Mouse (Mus musculus): ENCODE data around the gene Gm49368. TPM values are rescaled to one million over a fixed set of nuclear protein-coding genes. Genes with fewer than 3 reads are reported as not detected.

The Gm49368 gene
- total RNA-seq, 2 experiments from 2014 or later: 0.08 TPM; not detected in 1

GRCm38 (mm10) chr7:128050739-128051138, 11.7 kb upstream of the Gm49368 start:
- intact Hi-C loops (cut with DNase I): no loop called here
- no peak for DNase-seq (ENCODE audit: low spot score in 2 of 2)

DNA sequence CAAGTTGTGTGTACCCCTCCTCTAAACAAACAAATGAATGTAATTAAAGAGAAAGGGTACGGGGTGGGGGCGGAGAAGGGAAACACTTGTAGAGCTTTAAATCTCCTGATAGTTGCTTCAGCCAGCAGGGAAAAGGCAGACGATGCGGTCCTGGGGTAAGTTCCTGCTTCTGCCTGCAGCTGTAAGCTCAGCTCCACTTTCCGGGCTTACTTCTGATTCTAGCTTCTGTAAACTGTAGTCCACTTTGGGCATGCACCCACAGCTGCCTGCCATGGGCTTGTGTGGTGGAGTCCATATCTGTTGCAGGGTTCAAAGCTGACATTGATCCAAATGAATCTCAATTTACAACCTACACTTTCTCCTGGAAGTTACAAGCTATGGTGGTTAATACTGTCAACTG, 9.4 kb upstream of the Gm49368 start:
- peak; percentile 17 to 19 for DNase-seq (ENCODE audit: low spot score in 2 of 2)
- intact Hi-C loops (cut with DNase I): no loop called here

GRCm38 (mm10) chr7:128056917-128057444, 5.5 kb upstream of the Gm49368 start:
- intact Hi-C loops (cut with DNase I): no loop called here
- DNase-seq (ENCODE audit: low spot score in 2 of 2): no peak

DNA sequence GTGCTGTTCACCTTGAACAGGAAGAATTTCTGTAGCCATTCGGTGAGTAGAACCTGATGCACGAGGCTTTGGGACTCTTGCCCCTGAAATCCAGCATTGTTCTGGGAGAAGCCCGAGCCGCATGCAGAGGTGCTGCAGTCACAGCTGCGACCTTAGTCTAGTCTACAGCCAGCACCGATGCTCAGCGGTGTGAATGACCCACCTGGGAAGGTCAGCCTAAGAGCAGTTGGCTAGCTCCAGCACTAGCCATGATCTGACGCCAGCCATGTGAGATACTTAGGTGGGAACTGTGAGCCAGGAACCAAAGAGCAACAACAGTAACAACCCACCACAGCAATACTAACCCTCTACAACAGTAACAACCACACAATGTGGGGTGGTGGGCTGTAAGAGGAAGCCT, 4.6 kb upstream of the Gm49368 start:
- DNase-seq (ENCODE audit: low spot score in 2 of 2): no peak
- intact Hi-C loops (cut with DNase I): no loop called here

- intact Hi-C loops (cut with DNase I): no loop called here
- no peak for DNase-seq (ENCODE audit: low spot score in 2 of 2)
Observed at GRCm38 (mm10) chr7:128058576-128058975, 3.9 kb upstream of the Gm49368 start.

DNA sequence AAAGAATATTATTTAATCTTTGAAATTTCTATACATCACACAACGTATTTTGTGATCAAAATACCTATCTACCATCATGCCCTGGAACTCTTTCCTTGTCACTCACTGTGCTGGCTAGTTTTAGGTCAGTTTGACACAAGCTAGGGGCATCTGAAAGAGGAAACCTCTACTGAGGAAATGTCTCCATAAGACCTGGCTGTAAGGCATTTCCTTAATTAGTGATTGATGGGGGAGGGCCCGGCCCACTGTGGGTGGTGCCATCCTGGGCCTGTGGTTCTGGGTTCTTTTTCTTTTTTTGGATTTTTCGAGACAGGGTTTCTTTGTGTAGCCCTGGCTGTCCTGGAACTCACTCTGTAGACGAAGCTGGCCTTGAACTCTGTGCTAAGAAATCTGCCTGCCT, 3.4 kb upstream of the Gm49368 start:
- intact Hi-C loops (cut with DNase I): no loop called here
- DNase-seq (ENCODE audit: low spot score in 2 of 2): no peak

DNA sequence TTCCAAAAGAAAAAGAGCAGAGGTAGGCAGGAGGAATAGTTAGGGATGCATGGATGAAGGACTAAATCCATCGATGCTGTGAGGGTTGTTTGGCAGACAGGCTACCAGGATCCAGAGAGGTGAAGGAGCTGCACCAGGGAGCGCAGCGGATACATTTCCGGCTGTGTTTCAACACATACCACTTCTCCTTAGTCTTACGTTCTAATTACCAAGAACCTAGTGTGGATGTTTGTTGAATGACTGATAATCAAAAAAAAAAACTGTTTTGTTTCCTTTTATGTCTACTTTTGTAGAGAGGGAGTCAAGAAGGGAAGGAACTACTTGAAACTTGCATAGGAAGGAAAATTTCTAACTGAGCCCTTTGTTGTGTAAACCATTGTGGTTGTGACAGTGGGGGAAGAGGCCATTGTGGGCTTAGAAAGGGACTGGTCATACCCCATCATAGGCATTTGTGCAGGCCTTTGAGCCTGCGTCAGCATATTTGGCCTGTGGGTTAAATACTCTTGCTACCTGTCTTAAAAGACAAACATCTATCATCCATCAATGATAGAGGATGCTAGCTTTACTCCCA, 813 bp downstream of the Gm49368 start:
- intact Hi-C loops (cut with DNase I): no loop called here
- no peak for DNase-seq (ENCODE audit: low spot score in 2 of 2)

DNA sequence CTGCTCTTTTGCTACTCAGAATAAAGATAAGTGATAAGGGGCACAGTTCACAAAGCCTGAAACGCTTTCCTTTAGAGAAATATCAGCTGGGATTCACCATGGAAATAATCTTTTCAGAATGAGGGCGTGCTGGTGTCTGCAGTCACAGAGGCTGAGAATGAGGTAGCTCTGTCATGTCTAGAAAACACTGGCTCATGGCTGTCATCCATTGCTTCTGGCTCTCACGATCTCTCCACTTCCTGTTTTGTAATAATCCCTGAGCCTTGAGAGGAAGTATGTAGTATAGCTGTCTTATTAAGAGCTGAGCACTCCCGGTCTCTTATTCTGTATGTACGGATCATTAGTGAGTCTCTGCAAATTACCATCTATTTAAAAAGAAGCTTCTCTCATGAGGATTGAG, 3.1 kb downstream of the Gm49368 start:
- intact Hi-C loops (cut with DNase I): no loop called here

GRCm38 (mm10) chr7:128067847-128068246, 5.4 kb downstream of the Gm49368 start:
- intact Hi-C loops (cut with DNase I): no loop called here
- DNase-seq (ENCODE audit: low spot score in 2 of 2): peak; percentile 8 to 15

More for the DNA sequence above, 3.1 kb downstream of the Gm49368 start:
- DNase-seq (ENCODE audit: low spot score in 2 of 2): no peak

DNA sequence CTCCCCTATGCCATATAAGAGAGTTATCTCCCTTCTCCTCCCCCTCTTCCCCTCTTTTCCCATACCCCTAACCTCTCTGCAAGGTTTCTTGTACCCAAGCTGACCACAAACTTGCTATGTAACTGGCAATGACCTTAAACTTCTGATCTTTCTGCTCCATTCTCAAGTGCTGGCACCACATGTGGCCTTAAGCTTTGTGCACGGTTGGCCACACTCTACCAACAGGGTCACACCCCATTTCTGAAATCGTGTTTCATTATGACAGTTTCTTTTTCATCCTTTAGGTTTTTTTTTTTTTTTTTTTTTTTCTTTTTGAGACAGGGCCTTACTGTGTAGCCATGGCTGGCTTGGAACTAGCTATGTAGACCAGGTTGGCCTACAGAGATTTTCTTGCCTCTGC, 7.4 kb downstream of the Gm49368 start:
- DNase-seq (ENCODE audit: low spot score in 2 of 2): no peak
- intact Hi-C loops (cut with DNase I): no loop called here

DNA sequence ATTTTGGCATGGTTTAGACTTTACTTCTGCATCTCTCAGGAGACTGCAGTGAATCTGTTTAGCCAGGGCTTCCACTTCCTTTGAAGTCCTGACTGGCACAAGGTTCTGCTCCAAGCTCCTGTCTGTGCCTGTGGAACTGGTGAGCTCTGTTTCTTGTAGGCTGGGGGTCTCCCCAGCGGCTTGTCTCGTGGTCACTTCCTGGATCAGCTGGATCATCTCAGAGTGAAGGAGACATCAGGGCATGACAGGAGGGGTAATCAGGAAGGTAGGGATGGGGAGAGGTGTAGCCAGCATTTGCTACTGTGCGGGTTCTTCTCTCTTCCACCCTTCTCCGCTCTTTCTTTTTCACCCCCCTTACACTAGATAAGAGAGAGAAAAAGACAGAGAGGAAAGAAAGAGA, 9.3 kb downstream of the Gm49368 start:
- no peak for DNase-seq (ENCODE audit: low spot score in 2 of 2)
- intact Hi-C loops (cut with DNase I): no loop called here

DNA sequence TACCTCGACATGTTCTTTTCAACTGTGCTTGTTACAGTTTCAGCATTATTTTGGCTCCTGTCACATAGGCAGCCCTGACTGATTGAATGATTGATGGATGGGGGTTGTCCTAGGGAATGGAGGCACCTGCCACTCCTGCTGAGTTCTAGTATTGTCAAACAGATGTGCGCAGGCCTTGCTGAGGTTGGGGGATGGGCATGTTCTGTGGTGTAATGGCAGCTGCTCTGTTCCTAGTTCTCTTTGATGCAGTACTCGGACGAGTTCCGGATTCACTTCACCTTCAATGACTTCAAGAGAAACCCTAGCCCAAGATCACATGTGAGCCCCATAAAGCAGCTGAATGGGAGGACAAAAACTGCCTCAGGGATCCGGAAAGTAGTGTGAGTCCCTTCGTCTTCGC, 17.5 kb downstream of the Gm49368 start:
- intact Hi-C loops (cut with DNase I): no loop called here
- DNase-seq (ENCODE audit: low spot score in 2 of 2): no peak

GRCm38 (mm10) chr7:128089141-128089540, 26.7 kb downstream of the Gm49368 start:
- no peak for DNase-seq (ENCODE audit: low spot score in 2 of 2)
- intact Hi-C loops (cut with DNase I): no loop called here

- intact Hi-C loops (cut with DNase I): loop anchor here (2.0 kb wide), 1 partner anchor 111 kb away; no protein-coding TSS in a partner anchor
- no peak for DNase-seq (ENCODE audit: low spot score in 2 of 2)
Observed at GRCm38 (mm10) chr7:128098135-128098534, 35.7 kb downstream of the Gm49368 start.

DNA sequence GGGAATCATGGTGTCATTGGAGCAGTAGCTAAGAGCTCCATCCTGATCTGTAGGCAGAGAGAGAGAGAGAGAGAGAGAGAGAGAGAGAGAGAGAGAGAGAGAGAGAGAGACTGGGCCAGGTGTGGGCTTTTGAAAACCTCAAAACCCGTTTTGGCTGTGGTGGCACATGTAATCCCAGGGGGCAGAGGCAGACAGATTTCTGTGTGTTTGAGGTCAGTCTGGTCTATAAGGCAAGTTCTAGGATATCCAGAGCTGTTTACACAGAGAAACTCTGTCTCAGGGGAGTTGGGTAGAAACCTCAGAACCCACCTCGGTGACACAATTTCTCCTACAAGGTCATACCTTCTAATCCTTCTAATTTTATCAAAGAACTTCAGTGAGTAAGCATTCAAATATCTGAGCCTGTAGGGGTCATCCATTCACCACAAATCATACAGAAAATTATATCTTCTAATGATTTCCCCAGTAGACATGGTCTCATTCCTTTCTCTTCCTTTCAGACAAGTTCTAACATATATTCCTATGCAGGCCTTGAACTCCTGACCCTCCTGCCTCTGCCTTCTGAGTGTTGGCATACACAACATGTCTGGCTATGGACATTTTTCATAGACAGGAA, 38.4 kb downstream of the Gm49368 start:
- DNase-seq (ENCODE audit: low spot score in 2 of 2): no peak
- intact Hi-C loops (cut with DNase I): no loop called here

DNA sequence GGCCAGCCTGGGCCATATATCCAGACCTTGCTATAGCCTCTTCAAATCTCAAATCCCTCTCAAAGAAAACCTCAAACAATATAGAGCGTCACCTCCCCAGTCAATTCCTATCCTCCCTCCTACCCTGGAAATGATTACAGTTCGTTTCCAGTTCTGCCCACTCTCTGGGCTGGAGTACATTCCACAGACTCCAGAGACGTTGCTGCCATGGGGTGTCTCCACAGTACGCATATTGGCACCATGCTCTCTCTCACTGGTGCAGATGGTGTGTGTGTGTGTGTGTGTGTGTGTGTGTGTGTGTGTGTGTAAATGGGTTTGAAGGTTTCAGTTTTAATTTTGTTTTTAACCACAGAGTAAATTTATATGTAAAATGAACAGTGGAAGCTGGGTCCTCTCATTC, 42.8 kb downstream of the Gm49368 start:
- DNase-seq (ENCODE audit: low spot score in 2 of 2): peak; percentile 57 to 72
- intact Hi-C loops (cut with DNase I): no loop called here

- no peak for DNase-seq (ENCODE audit: low spot score in 2 of 2)
- intact Hi-C loops (cut with DNase I): no loop called here
Observed at GRCm38 (mm10) chr7:128107462-128107861, 45.0 kb downstream of the Gm49368 start.

- intact Hi-C loops (cut with DNase I): no loop called here
- DNase-seq (ENCODE audit: low spot score in 2 of 2): no peak
Observed at GRCm38 (mm10) chr7:128110314-128110713, 47.8 kb downstream of the Gm49368 start.

GRCm38 (mm10) chr7:128112131-128112530, 49.6 kb downstream of the Gm49368 start:
- intact Hi-C loops (cut with DNase I): no loop called here
- no peak for DNase-seq (ENCODE audit: low spot score in 2 of 2)

DNA sequence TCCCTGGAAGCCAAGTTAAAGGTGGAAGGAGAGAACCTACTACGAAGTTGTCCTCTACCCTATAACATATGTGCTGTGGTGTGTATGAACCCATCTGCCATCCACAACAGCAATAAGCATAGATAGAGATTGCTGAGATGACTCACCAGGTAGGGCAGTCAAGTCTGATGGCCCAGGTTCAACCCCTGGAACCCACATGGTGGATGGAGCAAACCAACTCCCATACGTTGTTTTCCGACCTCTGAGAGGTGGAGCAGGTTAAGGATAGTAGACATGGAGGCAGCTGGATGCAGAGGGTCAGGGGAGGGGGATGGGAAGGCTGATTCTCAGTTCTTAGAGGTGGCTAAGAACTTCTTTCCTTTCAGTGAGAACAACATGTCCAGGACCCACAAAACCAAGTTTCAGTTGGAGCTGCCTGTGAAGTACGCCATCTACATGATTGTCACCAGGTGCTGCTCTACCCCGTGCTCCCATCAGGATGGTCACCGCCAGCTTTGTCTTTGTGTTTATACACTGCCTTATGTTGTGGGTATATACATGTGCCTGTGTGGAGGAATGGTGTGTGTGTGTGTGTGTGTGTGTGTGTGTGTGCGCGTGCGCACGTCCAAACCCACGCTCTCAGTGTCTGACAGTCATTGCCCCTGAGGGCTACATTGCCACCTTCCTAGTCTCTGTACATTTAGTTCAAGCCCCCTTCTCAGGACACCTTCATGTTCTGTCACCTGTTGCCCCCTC, 52.1 kb downstream of the Gm49368 start:
- intact Hi-C loops (cut with DNase I): no loop called here
- DNase-seq (ENCODE audit: low spot score in 2 of 2): no peak
